Mouse (Mus musculus) bone marrow, adult 2 months (tissue): ENCODE measurements around the gene App. TPM values are rescaled to one million over a fixed set of nuclear protein-coding genes. Genes with fewer than 3 reads are reported as not detected.

Experiments used
- H3K27ac ChIP-seq: fragments of 200-500 bp; 2 replicates; pipeline ENCODE4 v1.5.1; 2012; ENCODE audit warnings: low read depth, mild to moderate bottlenecking, control low read depth, inconsistent platforms, low read length; ENCODE audit not compliant: control insufficient read depth, poor library complexity, insufficient read depth
- H3K4me1 ChIP-seq: fragments of 200-500 bp; 2 replicates; pipeline ENCODE4 v1.6.1; 2011; ENCODE audit warnings: low read length; ENCODE audit not compliant: control insufficient read depth, insufficient read depth
- H3K4me3 ChIP-seq: fragments of 200-500 bp; replicated peaks from 2 replicates; pipeline ENCODE3; 2011; ENCODE audit warnings: mild to moderate bottlenecking, low read depth, low read length, control low read depth; ENCODE audit not compliant: control insufficient read depth
- CTCF ChIP-seq: fragments of 200-500 bp; IDR thresholded peaks from 2 replicates; pipeline ENCODE4 v1.5.1; 2011; ENCODE audit warnings: low read length, control low read depth; ENCODE audit not compliant: control insufficient read depth, insufficient read depth
- POLR2A ChIP-seq: fragments of 200-500 bp; IDR thresholded peaks from 2 replicates; pipeline ENCODE4 v1.6.1; 2011; ENCODE audit warnings: low read depth, mild to moderate bottlenecking, control low read depth, low read length, borderline replicate concordance; ENCODE audit not compliant: control insufficient read depth
- WGBS: fragments of 180-500 bp; shearing (Covaris S2); methylation state at CpG from one replicate; pipeline ENCODE4 v1.1.7; 2018; 5-methylcytosine and 5-hydroxymethylcytosine counted together
- polyA plus RNA-seq: library from polyadenylated mRNA; stranded (reverse); fragments of >200 nt; gene quantifications from 2 replicates; pipeline ENCODE4 v1.2.4, GENCODE M21; 2011; ENCODE audit warnings: low replicate concordance; ENCODE audit not compliant: missing spikeins, insufficient read depth, insufficient read length

The App gene
- polyA plus RNA-seq, 1 experiment: 31.4 TPM

DNA sequence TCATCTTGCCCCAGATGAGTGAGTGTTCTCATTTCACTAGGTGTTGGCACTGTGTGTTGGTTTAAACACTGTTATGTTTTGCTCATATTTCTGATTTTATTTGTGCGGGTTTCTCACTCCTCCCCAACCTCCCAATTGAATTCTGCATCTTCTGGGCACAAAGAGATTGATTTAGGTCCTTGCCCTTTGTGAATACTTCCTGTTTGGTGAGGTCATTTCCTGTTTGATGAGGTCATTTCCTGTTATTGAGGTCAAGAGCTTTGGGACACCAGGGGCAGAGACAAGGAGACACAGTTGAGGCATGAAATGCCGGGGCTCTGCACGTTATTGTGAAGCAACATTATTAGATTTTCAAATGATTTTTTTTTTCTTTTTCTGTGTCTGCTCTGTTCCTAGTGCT is 254.5 kb downstream of the App start:
- Histone ChIP-seq H3K4me1 (no peaks in the 10 kb centered on the region), H3K27ac (no peak overlapping the region), H3K4me3 (no peak overlapping the region)
- TF ChIP-seq CTCF (no peak), POLR2A (no peak)
- 68% methylated on average over 3 of the region's 3 CpGs for WGBS

DNA sequence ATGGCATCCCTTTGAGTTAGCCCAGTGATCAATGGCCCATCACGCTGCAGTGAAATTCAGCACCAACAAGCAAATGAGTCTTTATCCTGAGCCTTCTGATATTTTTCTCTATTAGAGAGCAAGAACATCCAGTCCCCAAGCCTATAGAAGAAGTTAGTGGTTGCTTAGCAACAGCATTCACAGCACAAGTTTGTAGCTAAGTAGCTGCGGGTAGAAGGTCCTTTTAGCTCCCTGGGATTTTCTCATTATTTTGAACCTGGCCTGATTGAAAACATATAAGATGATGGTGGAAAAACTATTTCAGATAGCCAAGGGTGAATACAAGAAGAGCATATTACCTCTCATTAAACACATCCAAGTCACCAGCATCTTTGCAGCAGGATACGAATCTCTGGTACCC is 256.8 kb downstream of the App start:
- WGBS: 90% methylated on average over 3 of the region's 3 CpGs
- TF ChIP-seq POLR2A (no peak), CTCF (no peak)
- H3K27ac ChIP-seq: no peak overlapping the region
- no peaks in the 10 kb centered on the region for H3K4me1 ChIP-seq
- H3K4me3 ChIP-seq: no peak overlapping the region

DNA sequence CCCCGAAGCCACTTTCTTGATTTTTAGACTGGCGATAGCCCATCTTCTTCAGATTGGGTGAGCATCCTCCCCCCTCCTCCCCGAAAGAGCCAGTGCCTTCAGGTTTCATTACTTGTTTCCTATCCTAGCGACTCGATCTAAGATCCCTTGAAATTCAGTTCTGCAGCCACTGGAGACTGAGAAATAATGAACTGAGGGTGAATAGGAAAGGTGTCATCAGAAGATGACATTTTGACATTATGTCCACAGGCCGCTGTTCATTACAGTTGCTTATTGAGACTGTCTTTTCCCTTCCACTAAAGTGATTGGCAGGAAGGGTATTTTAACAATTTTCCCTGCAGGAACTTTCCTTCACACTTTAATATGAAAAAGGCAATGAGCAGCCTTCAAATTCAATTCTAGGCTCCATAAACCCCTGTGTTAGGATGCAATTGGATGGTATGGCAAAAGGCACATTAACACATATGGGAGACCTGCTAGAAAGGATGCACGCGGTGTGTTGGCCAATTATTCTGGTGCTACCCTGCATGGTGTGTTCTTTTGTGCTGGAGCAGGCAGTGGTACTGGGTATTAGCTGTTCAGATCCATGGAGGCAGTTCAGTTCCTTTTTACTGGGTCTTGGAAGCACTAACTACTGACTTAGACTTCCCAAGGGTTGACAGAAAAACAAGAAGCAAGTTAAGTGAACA is 261.9 kb downstream of the App start:
- 81% methylated on average over 8 of the region's 8 CpGs for WGBS
- Histone ChIP-seq H3K27ac (no peak overlapping the region), H3K4me3 (no peak overlapping the region), H3K4me1 (no peaks in the 10 kb centered on the region)
- TF ChIP-seq CTCF (no peak), POLR2A (no peak)

DNA sequence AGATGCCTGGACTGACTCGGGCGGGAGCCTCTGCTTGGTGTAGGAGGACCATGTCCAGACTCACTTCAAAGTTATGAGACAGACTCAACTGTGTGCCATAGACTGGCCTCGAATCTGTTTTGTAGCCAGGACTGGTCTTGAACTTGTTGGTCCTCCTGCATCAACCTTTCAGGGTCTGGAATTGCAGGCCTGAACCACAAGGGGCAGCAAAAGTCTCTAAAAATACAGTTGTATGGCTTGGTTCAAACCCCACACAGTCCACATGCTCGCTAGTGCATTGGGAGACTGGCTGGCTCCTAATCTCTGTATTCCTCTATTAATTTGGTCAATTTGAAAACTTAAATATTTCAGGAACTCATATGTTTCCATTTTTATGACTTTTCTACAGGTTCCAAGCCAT is 270.6 kb downstream of the App start:
- Histone ChIP-seq H3K4me3 (no peak overlapping the region), H3K4me1 (no peaks in the 10 kb centered on the region), H3K27ac (no peak overlapping the region)
- TF ChIP-seq POLR2A: no peak
- no peak for TF ChIP-seq CTCF
- 81% methylated on average over 4 of the region's 4 CpGs for WGBS
